Mouse (Mus musculus) CD4-positive naive resting alpha-beta T cell, adult 57 days (primary cell): ENCODE data around the gene Gm14190. TPM values are rescaled to one million over a fixed set of nuclear protein-coding genes. Genes with fewer than 3 reads are reported as not detected.

ENCODE experiments used
- total RNA-seq: library from RNA; stranded (reverse); gene quantifications from one replicate; pipeline ENCODE4 v1.2.4, GENCODE M21; 2023

Gene Gm14190
- total RNA-seq, result not detected

GRCm38 (mm10) chr11:99690463-99690862 is at the start of gene Gm14190:
Gene Gm14190 (minus strand): TSS chr11:99690740.

GRCm38 (mm10) chr11:99734190-99734589 is 43.6 kb upstream of the Gm14190 start, which contains the start of gene Gm14180:
Gene Gm14180 (minus strand): TSS chr11:99734290.

GRCm38 (mm10) chr11:99665860-99666259 is 24.7 kb downstream of the Gm14190 start, which contains the start of gene Krtap4-6:
Gene Krtap4-6 (minus strand): TSS chr11:99665960.

GRCm38 (mm10) chr11:99658467-99659010 is 32.0 kb downstream of the Gm14190 start, which contains the start of gene Gm11563:
Gene Gm11563 (minus strand): TSS chr11:99658960.

GRCm38 (mm10) chr11:99650136-99650535 is 40.4 kb downstream of the Gm14190 start, which contains the start of gene Gm11555:
Gene Gm11555 (minus strand): TSS chr11:99650236.

GRCm38 (mm10) chr11:99643635-99644139 is 46.9 kb downstream of the Gm14190 start, which contains the start of gene Krtap4-7:
Gene Krtap4-7 (minus strand): TSS chr11:99644089.

Other genes with a start within 250 kb of the Gm14190 start
- gene Krt23, start 197.6 kb downstream of the Gm14190 start, total RNA-seq, result not detected
- not detected for gene Krt39, start 169.4 kb downstream of the Gm14190 start, total RNA-seq
- not detected for gene Krt40, start 147.6 kb downstream of the Gm14190 start, total RNA-seq
- not detected for gene Krtap3-3, start 139.9 kb downstream of the Gm14190 start, total RNA-seq
- not detected for gene Krtap3-2, start 133.9 kb downstream of the Gm14190 start, total RNA-seq
- not detected for gene Gm11939, start 131.3 kb downstream of the Gm14190 start, total RNA-seq
- gene Krtap3-1, start 124.1 kb downstream of the Gm14190 start, total RNA-seq, result not detected
- not detected for gene Krtap1-5, start 109.7 kb downstream of the Gm14190 start, total RNA-seq
- not detected for gene Krtap1-4, start 107.1 kb downstream of the Gm14190 start, total RNA-seq
- not detected for gene Krtap1-3, start 99.4 kb downstream of the Gm14190 start, total RNA-seq
- gene Krtap9-3, start 92.6 kb downstream of the Gm14190 start, total RNA-seq, result not detected
- not detected for gene Gm11938, start 87.4 kb downstream of the Gm14190 start, total RNA-seq
- gene Gm11937, start 80.6 kb downstream of the Gm14190 start, total RNA-seq, result not detected
- gene Krtap2-4, start 75.9 kb downstream of the Gm14190 start, total RNA-seq, result not detected
- gene Gm11562, start 70.3 kb downstream of the Gm14190 start, total RNA-seq, result not detected
- not detected for gene Krtap4-1, start 62.5 kb downstream of the Gm14190 start, total RNA-seq
- gene Krtap4-2, start 55.7 kb downstream of the Gm14190 start, total RNA-seq, result not detected
- not detected for gene Krtap4-7, start 46.7 kb downstream of the Gm14190 start, total RNA-seq
- not detected for gene Gm11555, start 40.5 kb downstream of the Gm14190 start, total RNA-seq
- gene Gm11563, start 31.8 kb downstream of the Gm14190 start, total RNA-seq, result not detected
- gene Krtap4-6, start 24.8 kb downstream of the Gm14190 start, total RNA-seq, result not detected
- not detected for gene Gm14180, start 43.5 kb upstream of the Gm14190 start, total RNA-seq
- gene Gm11595, start 82.2 kb upstream of the Gm14190 start, total RNA-seq, result not detected
- not detected for gene Krtap4-8, start 90.0 kb upstream of the Gm14190 start, total RNA-seq
- gene Krtap4-9, start 94.5 kb upstream of the Gm14190 start, total RNA-seq, result not detected
- gene Gm11596, start 102.7 kb upstream of the Gm14190 start, total RNA-seq, result not detected
- gene Gm11569, start 108.2 kb upstream of the Gm14190 start, total RNA-seq, result not detected
- gene Gm11554, start 113.7 kb upstream of the Gm14190 start, total RNA-seq, result not detected
- not detected for gene Krtap4-13, start 119.2 kb upstream of the Gm14190 start, total RNA-seq
- not detected for gene Gm11564, start 124.9 kb upstream of the Gm14190 start, total RNA-seq
- not detected for gene 2300003K06Rik, start 147.3 kb upstream of the Gm14190 start, total RNA-seq
- not detected for gene Krtap4-16, start 160.9 kb upstream of the Gm14190 start, total RNA-seq
- not detected for gene Gm11568, start 167.2 kb upstream of the Gm14190 start, total RNA-seq
- not detected for gene Gm11559, start 173.7 kb upstream of the Gm14190 start, total RNA-seq
- not detected for gene Krtap9-1, start 182.6 kb upstream of the Gm14190 start, total RNA-seq
- gene Gm11567, start 188.4 kb upstream of the Gm14190 start, total RNA-seq, result not detected
- not detected for gene Krtap31-1, start 217.2 kb upstream of the Gm14190 start, total RNA-seq
- not detected for gene Gm11565, start 224.0 kb upstream of the Gm14190 start, total RNA-seq
- gene Krtap31-2, start 245.6 kb upstream of the Gm14190 start, total RNA-seq, result not detected